Mouse (Mus musculus) bone marrow, adult 2 months (tissue): Measurements from ENCODE around the gene Faf1.

Experiments
- CTCF ChIP-seq: fragments of 200-500 bp; IDR thresholded peaks from 2 replicates; pipeline ENCODE4 v1.5.1; 2011; ENCODE audit warnings: low read length, control low read depth; ENCODE audit not compliant: control insufficient read depth, insufficient read depth
- POLR2A ChIP-seq: fragments of 200-500 bp; IDR thresholded peaks from 2 replicates; pipeline ENCODE4 v1.6.1; 2011; ENCODE audit warnings: low read depth, mild to moderate bottlenecking, control low read depth, low read length, borderline replicate concordance; ENCODE audit not compliant: control insufficient read depth

GRCm38 (mm10) chr4:109677221-109677620, 833 bp downstream of the Faf1 start:
- TF ChIP-seq CTCF (no peak), POLR2A (no peak)
